Mouse (Mus musculus) ES-E14 (cell line): ENCODE measurements around the gene Sec14l5.

Source experiments
- CHD2 ChIP-seq: IDR thresholded peaks from 2 replicates; pipeline ENCODE4 v1.6.1; 2014; ENCODE audit warnings: mild to moderate bottlenecking, low read depth, low read length, inconsistent platforms
- HCFC1 ChIP-seq: IDR thresholded peaks from 2 replicates; pipeline ENCODE4 v1.6.1; 2012; ENCODE audit warnings: low read length, inconsistent platforms, borderline replicate concordance; ENCODE audit not compliant: insufficient read depth
- MAFK ChIP-seq: IDR thresholded peaks from 2 replicates; pipeline ENCODE4 v1.6.1; 2014; ENCODE audit warnings: mild to moderate bottlenecking, low read depth, low read length, inconsistent platforms; ENCODE audit not compliant: insufficient read depth
- ZC3H11A ChIP-seq: IDR thresholded peaks from 2 replicates; pipeline ENCODE4 v1.6.1; 2012; ENCODE audit warnings: low read depth, mild to moderate bottlenecking, inconsistent platforms, low read length, borderline replicate concordance
- ZNF384 ChIP-seq: IDR thresholded peaks from 2 replicates; pipeline ENCODE4 v1.6.1; 2012; ENCODE audit warnings: low read depth, low read length, inconsistent platforms

DNA sequence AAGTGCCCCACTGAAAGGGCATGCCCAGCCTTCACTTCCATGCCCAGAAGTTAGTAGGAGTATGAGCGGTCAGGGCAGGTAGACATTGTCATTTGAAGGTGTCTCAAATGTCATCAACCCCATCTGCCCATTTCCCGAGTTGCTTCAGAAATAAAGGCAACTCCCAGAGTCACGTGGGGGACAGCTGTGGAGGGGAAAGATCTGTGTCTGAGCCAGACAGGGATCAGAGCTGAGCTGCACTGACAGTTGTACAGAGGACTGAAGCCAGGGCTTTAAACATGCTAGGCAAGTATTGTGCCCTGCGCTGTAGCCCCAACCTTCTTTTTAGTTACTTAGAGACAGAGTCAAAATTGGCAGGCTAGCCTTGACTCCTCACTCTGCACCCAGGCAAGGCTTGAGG, 27.1 kb upstream of the Sec14l5 start:
- no peak for TF ChIP-seq MAFK
- TF ChIP-seq ZC3H11A, result no peak
- no peak for TF ChIP-seq CHD2
- no peak for TF ChIP-seq HCFC1
- TF ChIP-seq ZNF384, result no peak
